Mouse (Mus musculus) ES-Bruce4 (cell line): ENCODE results near the gene Tph2. TPM values are rescaled to one million over a fixed set of nuclear protein-coding genes. Genes with fewer than 3 reads are reported as not detected.

Source experiments
- H3K27ac ChIP-seq: 2 replicates; pipeline ENCODE4 v1.5.1; 2012; ENCODE audit warnings: low read length, inconsistent platforms; ENCODE audit not compliant: insufficient read depth
- H3K27me3 ChIP-seq: 2 replicates; pipeline ENCODE4 v1.6.1; 2012; ENCODE audit warnings: mild to moderate bottlenecking, low read length, inconsistent platforms; ENCODE audit not compliant: control insufficient read depth, poor library complexity, insufficient read depth, severe bottlenecking
- H3K36me3 ChIP-seq: 2 replicates; pipeline ENCODE4 v1.6.1; 2012; ENCODE audit warnings: inconsistent platforms, mild to moderate bottlenecking, low read length, moderate library complexity; ENCODE audit not compliant: control insufficient read depth, poor library complexity, insufficient read depth, severe bottlenecking
- H3K4me1 ChIP-seq: one replicate; pipeline ENCODE4 v1.8.1; 2011; ENCODE audit warnings: low read length; ENCODE audit not compliant: control insufficient read depth, insufficient read depth
- H3K4me3 ChIP-seq: 2 replicates; pipeline ENCODE4 v1.5.1; 2011; ENCODE audit warnings: low read depth, mild to moderate bottlenecking, low read length
- H3K9ac ChIP-seq: 2 replicates; pipeline ENCODE4 v1.6.1; 2012; ENCODE audit warnings: low read depth, mild to moderate bottlenecking, inconsistent platforms; ENCODE audit not compliant: poor library complexity, severe bottlenecking
- H3K9me3 ChIP-seq: replicated peaks from 2 replicates; pipeline ENCODE4 v1.6.1; 2012; ENCODE audit warnings: mild to moderate bottlenecking, low read length, inconsistent platforms; ENCODE audit not compliant: control insufficient read depth, poor library complexity, insufficient read depth, severe bottlenecking
- CTCF ChIP-seq: IDR thresholded peaks from one replicate; pipeline ENCODE4 v1.8.1; 2011; ENCODE audit warnings: low read depth, low read length
- EP300 ChIP-seq: IDR thresholded peaks from 2 replicates; pipeline ENCODE4 v1.6.1; 2011; ENCODE audit warnings: low read depth, low read length; ENCODE audit not compliant: insufficient read depth
- POLR2A ChIP-seq: IDR thresholded peaks from one replicate; pipeline ENCODE4 v1.8.1; 2011; ENCODE audit warnings: low read length; ENCODE audit not compliant: insufficient read depth
- polyA plus RNA-seq: library from polyadenylated mRNA; stranded (reverse); fragments of >200 nt; gene quantifications from 2 replicates; pipeline ENCODE4 v1.2.4, GENCODE M21; 2011; ENCODE audit warnings: low read depth; ENCODE audit not compliant: missing spikeins, insufficient read depth, insufficient read length

The Tph2 gene
- polyA plus RNA-seq, 1 experiment: not detected

DNA sequence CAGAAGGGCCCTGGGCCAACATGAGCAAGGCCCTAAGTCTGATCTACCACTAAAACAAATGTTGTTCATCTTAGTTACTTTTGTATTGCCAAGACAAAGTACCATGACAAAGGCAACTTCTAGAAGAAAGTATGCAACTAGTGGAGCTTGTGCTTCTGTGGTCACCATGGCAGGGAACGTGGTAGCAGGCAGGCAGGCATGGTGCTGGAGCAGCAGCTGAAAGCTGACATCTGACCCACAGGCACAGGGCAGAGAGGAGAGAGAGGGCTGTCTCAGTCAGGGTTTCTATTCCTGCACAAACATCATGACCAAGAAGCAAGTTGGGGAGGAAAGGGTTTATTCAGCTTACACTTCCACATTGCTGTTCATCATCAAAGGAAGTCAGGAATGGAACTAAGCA lies 56.9 kb downstream of the Tph2 start:
- no peak overlapping the region for H3K27ac ChIP-seq
- TF ChIP-seq CTCF: no peak
- TF ChIP-seq POLR2A: no peak
- no peak for TF ChIP-seq EP300
- no peaks in the 10 kb centered on the region for H3K4me1 ChIP-seq

DNA sequence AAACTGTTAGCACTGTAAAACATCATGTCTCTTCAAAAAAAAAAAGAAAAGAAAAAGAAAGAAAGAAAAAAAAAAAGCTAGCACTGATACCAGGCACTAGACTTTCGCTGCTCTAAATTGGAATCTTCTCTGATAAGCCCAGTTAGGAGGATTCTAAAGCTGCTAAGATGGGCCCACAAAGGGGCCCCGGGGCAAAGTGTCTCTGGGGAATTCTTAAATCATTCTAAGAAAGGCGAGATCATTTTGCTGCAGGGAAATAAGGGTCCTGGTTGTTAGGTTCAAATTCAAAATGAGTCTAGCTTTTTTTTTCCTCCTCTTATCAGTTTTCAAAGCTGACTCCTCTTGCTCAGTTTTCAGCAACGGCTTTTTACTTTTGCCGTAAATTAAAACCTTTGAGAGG lies 59.3 kb downstream of the Tph2 start:
- Histone ChIP-seq H3K36me3 (no peaks in the 10 kb centered on the region), H3K27me3 (no peaks in the 10 kb centered on the region; the same call in 1 of the 2 replicates), H3K27ac (no peak overlapping the region), H3K4me3 (no peak overlapping the region), H3K4me1 (no peaks in the 10 kb centered on the region), H3K9me3 (no peaks in the 10 kb centered on the region), H3K9ac (no peak overlapping the region)
- no peak for TF ChIP-seq POLR2A
- TF ChIP-seq EP300: no peak
- TF ChIP-seq CTCF: no peak

More for the DNA sequence above, 56.9 kb downstream of the Tph2 start:
- Histone ChIP-seq H3K36me3 (no peaks in the 10 kb centered on the region), H3K9ac (no peak overlapping the region), H3K4me3 (no peak overlapping the region), H3K27me3 (no peaks in the 10 kb centered on the region; the same call in 1 of the 2 replicates), H3K9me3 (no peaks in the 10 kb centered on the region)

DNA sequence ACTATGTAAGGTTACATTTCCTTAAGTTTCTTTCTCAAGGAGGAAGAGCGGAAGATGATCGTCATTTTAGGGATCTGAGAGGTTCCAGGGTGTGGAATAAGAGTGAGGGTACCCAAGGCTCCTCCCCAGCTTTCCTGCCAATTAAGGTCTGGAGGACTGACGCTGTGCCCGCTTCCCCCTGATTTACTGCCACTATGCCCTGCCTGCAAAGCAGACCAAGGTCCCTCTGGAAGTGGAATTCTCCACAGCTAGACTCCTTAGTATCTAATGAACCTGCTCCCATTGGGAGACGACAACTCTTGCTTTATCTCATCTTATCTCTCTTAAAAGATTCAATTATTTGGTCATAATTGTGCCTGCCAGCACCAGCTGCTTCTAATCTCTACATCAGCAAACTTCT lies 59.8 kb downstream of the Tph2 start:
- H3K36me3 ChIP-seq: no peaks in the 10 kb centered on the region
- H3K27me3 ChIP-seq: no peaks in the 10 kb centered on the region; the same call in 1 of the 2 replicates
- H3K9me3 ChIP-seq: no peaks in the 10 kb centered on the region
- no peak overlapping the region for H3K4me3 ChIP-seq
- H3K27ac ChIP-seq: no peak overlapping the region
- no peak overlapping the region for H3K9ac ChIP-seq
- no peaks in the 10 kb centered on the region for H3K4me1 ChIP-seq
- TF ChIP-seq CTCF: no peak
- no peak for TF ChIP-seq EP300
- no peak for TF ChIP-seq POLR2A

DNA sequence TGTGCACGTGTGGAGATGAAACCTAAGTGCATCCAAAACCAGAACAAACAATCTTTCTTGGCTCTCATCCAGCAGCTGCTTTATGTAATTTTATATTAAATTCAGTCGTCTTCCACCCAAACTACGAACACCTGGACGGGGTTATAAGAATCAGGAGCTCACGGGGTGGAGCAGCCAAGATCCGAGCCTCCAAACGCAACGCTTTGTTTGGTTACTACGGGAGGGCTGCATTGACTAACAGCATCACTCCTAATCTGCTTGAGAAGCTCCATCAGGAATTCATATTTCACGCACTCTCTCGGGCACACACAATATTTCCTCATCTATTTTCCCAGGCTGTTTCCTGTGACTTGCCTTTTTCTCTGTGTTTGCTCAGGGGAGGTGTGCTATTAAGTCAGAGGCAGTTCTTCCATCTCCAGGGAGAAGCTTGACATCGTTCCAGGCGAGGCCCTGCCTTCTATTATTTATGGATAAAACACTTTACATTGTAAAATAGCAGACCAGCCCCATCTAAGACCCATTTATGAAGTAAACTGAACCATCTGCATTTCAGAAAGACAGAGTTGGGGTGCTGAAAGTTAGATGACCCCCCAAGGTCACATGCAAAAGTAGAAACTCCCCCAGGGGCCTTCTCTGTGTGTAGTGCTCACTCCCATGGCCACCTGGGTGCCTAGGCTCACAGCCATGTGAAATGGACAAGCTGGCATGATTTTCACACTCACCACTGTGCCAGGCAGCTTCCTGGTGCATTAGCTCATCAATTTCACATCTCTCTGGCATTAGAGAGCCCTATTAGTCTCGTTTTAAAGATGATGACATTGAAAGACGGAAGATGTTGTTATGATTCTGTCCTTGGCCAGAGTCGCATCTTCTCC lies 76.9 kb downstream of the Tph2 start:
- no peak overlapping the region for H3K4me3 ChIP-seq
- no peak overlapping the region for H3K27ac ChIP-seq
- no peak overlapping the region for H3K9ac ChIP-seq
- no peaks in the 10 kb centered on the region for H3K4me1 ChIP-seq
- TF ChIP-seq EP300 (no peak), POLR2A (no peak), CTCF (no peak)
- H3K9me3 ChIP-seq: no peaks in the 10 kb centered on the region
- H3K27me3 ChIP-seq: no peaks in the 10 kb centered on the region
- no peaks in the 10 kb centered on the region for H3K36me3 ChIP-seq

DNA sequence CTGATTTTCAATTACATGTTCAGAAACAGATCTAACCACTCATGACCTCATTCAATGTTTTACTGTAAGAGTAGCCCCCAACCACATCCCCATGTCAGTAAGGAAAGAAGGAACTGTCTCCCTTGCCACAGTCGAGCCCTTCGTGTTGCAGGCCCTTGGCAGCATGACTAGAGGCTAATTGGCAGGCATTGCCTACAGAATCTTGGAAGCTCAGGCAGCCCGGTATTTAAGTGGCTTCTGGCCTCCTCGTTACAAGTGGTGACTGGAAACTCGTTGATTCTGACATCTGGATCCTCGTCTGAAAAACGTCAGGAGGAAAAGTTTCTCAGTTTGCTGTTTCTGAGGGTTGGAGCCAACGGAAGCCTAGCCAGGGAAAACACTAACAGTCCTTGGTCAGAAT lies 80.6 kb downstream of the Tph2 start:
- Histone ChIP-seq H3K9me3 (no peaks in the 10 kb centered on the region), H3K27me3 (no peaks in the 10 kb centered on the region; the same call in 1 of the 2 replicates), H3K36me3 (no peaks in the 10 kb centered on the region), H3K4me1 (no peaks in the 10 kb centered on the region), H3K9ac (no peak overlapping the region), H3K27ac (no peak overlapping the region), H3K4me3 (no peak overlapping the region)
- TF ChIP-seq CTCF (no peak), EP300 (no peak), POLR2A (no peak)

DNA sequence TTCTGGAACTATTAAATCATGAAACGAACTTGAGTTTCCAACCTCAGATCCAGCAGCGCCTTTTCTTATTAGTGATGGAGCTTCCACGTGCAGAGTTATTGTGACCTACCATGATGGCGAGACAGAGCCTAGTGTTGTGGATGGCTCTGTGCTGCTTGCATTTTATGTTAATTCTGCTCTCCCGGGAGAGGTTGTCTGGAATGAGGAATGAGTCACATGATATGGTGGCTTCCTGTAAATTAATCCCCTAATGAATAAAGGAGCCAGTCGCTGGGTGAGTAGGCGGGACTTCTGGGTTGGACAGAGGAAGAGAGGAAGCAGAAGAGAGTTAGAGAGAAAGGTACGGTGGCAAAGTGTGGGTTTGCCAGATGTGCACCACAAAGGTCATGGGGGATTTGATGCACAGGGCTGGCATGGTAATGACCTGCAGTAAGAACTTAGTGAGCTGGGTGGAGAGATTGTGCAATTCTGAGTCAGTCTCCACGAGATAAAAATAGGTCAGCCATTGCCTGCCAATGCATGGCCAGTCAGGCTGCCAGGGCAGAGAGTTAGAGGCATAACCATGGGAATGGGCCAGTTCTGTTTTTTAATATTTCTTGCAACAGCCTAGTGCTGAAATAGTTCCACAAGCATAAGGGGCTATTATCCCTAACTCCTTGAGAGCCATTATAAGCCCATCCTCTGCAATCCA lies 84.8 kb downstream of the Tph2 start:
- no peak overlapping the region for H3K4me3 ChIP-seq
- no peak overlapping the region for H3K9ac ChIP-seq
- TF ChIP-seq EP300 (no peak), POLR2A (no peak), CTCF (no peak)
- no peaks in the 10 kb centered on the region; the same call in 1 of the 2 replicates for H3K27me3 ChIP-seq
- no peak overlapping the region for H3K27ac ChIP-seq
- H3K9me3 ChIP-seq: no peaks in the 10 kb centered on the region
- no peaks in the 10 kb centered on the region for H3K4me1 ChIP-seq
- no peaks in the 10 kb centered on the region for H3K36me3 ChIP-seq
